Mouse (Mus musculus) embryonic fibroblast, embryonic 13.5 days (primary cell): Measurements from ENCODE around the gene Mpc1. TPM values are rescaled to one million over a fixed set of nuclear protein-coding genes. Genes with fewer than 3 reads are reported as not detected.
"Not testable (repeated sequence)": the region's sequence is repeated elsewhere in the genome, so short reads cannot be mapped to it uniquely, and the experiment has no call there.

Experiments used
- H3K27ac ChIP-seq: 2 replicates; pipeline ENCODE4 v1.5.1; 2012; ENCODE audit warnings: low read length, control low read depth, inconsistent platforms; ENCODE audit not compliant: insufficient read depth
- H3K4me1 ChIP-seq: 2 replicates; pipeline ENCODE4 v1.6.1; 2011; ENCODE audit warnings: low read length; ENCODE audit not compliant: control insufficient read depth, insufficient read depth
- H3K4me3 ChIP-seq: 2 replicates; pipeline ENCODE4 v1.5.1; 2011; ENCODE audit warnings: mild to moderate bottlenecking, control low read depth, low read length; ENCODE audit not compliant: insufficient read depth
- CTCF ChIP-seq: IDR thresholded peaks from 2 replicates; pipeline ENCODE4 v1.5.1; 2011; ENCODE audit warnings: mild to moderate bottlenecking, control low read depth, low read length, moderate library complexity, borderline replicate concordance; ENCODE audit not compliant: insufficient read depth
- POLR2A ChIP-seq: IDR thresholded peaks from 2 replicates; pipeline ENCODE4 v1.6.1; 2011; ENCODE audit warnings: low read depth, mild to moderate bottlenecking, control low read depth, low read length, moderate library complexity
- polyA plus RNA-seq: library from polyadenylated mRNA; stranded (reverse); fragments of >200 nt; gene quantifications from 2 replicates; pipeline ENCODE4 v1.2.4, GENCODE M21; 2011; ENCODE audit warnings: low read depth; ENCODE audit not compliant: missing spikeins, insufficient read length

The Mpc1 gene
- polyA plus RNA-seq, 1 experiment = 79.3 TPM

GRCm38 (mm10) chr17:8244124-8244523 is 38.6 kb upstream of the Mpc1 start:
- TF ChIP-seq CTCF (no peak), POLR2A (no peak)
- Histone ChIP-seq H3K4me3 (no peak overlapping the region), H3K27ac (no peak overlapping the region), H3K4me1 (no peaks in the 10 kb centered on the region)

GRCm38 (mm10) chr17:8246102-8246754 is 36.5 kb upstream of the Mpc1 start:
- Histone ChIP-seq H3K4me3 (no peak overlapping the region), H3K4me1 (no peaks in the 10 kb centered on the region), H3K27ac (no peak overlapping the region)
- TF ChIP-seq POLR2A (no peak), CTCF (no peak)

- Histone ChIP-seq H3K4me3 (no peak overlapping the region), H3K4me1 (no peaks in the 10 kb centered on the region), H3K27ac (no peak overlapping the region)
- TF ChIP-seq POLR2A (no peak), CTCF (no peak)
Observed at GRCm38 (mm10) chr17:8251704-8252103, 31.0 kb upstream of the Mpc1 start.

- H3K27ac ChIP-seq = no peak overlapping the region
- no peak overlapping the region for H3K4me3 ChIP-seq
- H3K4me1 ChIP-seq = no peaks in the 10 kb centered on the region
- TF ChIP-seq CTCF (no peak), POLR2A (no peak)
Observed at GRCm38 (mm10) chr17:8254268-8254667, 28.4 kb upstream of the Mpc1 start.

- H3K4me3 ChIP-seq = no peak overlapping the region
- H3K27ac ChIP-seq = no peak overlapping the region
- no peak for TF ChIP-seq POLR2A
- no peaks in the 10 kb centered on the region for H3K4me1 ChIP-seq
Observed at GRCm38 (mm10) chr17:8254914-8255313, 27.8 kb upstream of the Mpc1 start.

GRCm38 (mm10) chr17:8255583-8255982 is 27.1 kb upstream of the Mpc1 start:
- Histone ChIP-seq H3K4me3 (no peak overlapping the region), H3K4me1 (no peaks in the 10 kb centered on the region), H3K27ac (no peak overlapping the region)
- TF ChIP-seq POLR2A (no peak), CTCF (no peak)

GRCm38 (mm10) chr17:8256982-8257381 is 25.7 kb upstream of the Mpc1 start:
- TF ChIP-seq CTCF (no peak), POLR2A (no peak)

GRCm38 (mm10) chr17:8264638-8265037 is 18.1 kb upstream of the Mpc1 start:
- not testable (repeated sequence) for H3K4me1 ChIP-seq, H3K4me3 ChIP-seq, H3K27ac ChIP-seq
- 0 out of 2 replicates have a peak, but pooled peaks have one; percentile 7 for TF ChIP-seq CTCF

More at GRCm38 (mm10) chr17:8256982-8257381, 25.7 kb upstream of the Mpc1 start:
- Histone ChIP-seq H3K4me3 (no peak overlapping the region), H3K4me1 (no peaks in the 10 kb centered on the region), H3K27ac (no peak overlapping the region)

- no peak overlapping the region for H3K4me3 ChIP-seq
- H3K4me1 ChIP-seq = no peaks in the 10 kb centered on the region
- no peak overlapping the region for H3K27ac ChIP-seq
- TF ChIP-seq POLR2A = no peak
- no peak for TF ChIP-seq CTCF
Observed at GRCm38 (mm10) chr17:8272054-8272749, 10.5 kb upstream of the Mpc1 start.

GRCm38 (mm10) chr17:8272951-8273350 is 9.8 kb upstream of the Mpc1 start:
- Histone ChIP-seq H3K4me3 (no peak overlapping the region), H3K4me1 (no peaks in the 10 kb centered on the region), H3K27ac (no peak overlapping the region)
- TF ChIP-seq POLR2A (no peak), CTCF (no peak)

- TF ChIP-seq CTCF (no peak), POLR2A (no peak)
- H3K27ac ChIP-seq = no peak overlapping the region
- H3K4me1 ChIP-seq = no peaks in the 10 kb centered on the region
- no peak overlapping the region for H3K4me3 ChIP-seq
Observed at GRCm38 (mm10) chr17:8276071-8276470, 6.6 kb upstream of the Mpc1 start.
